Mouse (Mus musculus) gastrocnemius, adult 2 months (tissue): Measurements from ENCODE around the gene 2300009A05Rik. TPM values are rescaled to one million over a fixed set of nuclear protein-coding genes. Genes with fewer than 3 reads are reported as not detected.
A peak's percentile ranks its signal among the peaks of the same experiment; 100 is the strongest.

Experiments
- DNase-seq: peaks from one replicate; pipeline ENCODE4 v3.0.0; 2022
- H3K27ac ChIP-seq: fragments of 200-600 bp; 2 replicates; pipeline ENCODE4 v1.8.1; 2022; ENCODE audit warnings: mild to moderate bottlenecking
- H3K4me3 ChIP-seq: fragments of 200-600 bp; 2 replicates; pipeline ENCODE4 v1.8.1; 2022; ENCODE audit warnings: mild to moderate bottlenecking, moderate library complexity
- CTCF ChIP-seq: fragments of 200-600 bp; IDR thresholded peaks from 2 replicates; pipeline ENCODE4 v1.8.1; 2022; ENCODE audit warnings: antibody characterized with exemption, mild to moderate bottlenecking, moderate library complexity
- intact Hi-C: fragments of 180-260 bp; cut with DNase I; formaldehyde crosslinking; loops from one replicate; pipeline ENCODE4 v1.15.1; 2025
- long read RNA-seq, 2 experiments: library from polyadenylated mRNA; stranded (forward); transcript quantifications; one replicate each; pipeline ENCODE4 v2.0.0; 2021
- total RNA-seq, 2 experiments: library from RNA; stranded (reverse); gene quantifications; 2 replicates each; pipeline ENCODE4 v1.2.3; 2021

Gene 2300009A05Rik
- total RNA-seq: 10 to 100 TPM; 23.6 to 31.9 TPM
- long read RNA-seq, experiment 1, transcript 2300009A05Rik-201 (2 exons, 595 nt): major isoform, 26 of 29 reads
- long read RNA-seq, experiment 1, partial matches to known transcripts: 2 of 29 reads
- long read RNA-seq, experiment 1, other reads (novel, unspliced or antisense): 0 of 29 reads
- long read RNA-seq, experiment 2, transcript 2300009A05Rik-201 (2 exons, 595 nt): major isoform, 20 of 20 reads
- long read RNA-seq, experiment 2, partial matches to known transcripts: 0 of 20 reads
- long read RNA-seq, experiment 2, other reads (novel, unspliced or antisense): 0 of 20 reads

DNA sequence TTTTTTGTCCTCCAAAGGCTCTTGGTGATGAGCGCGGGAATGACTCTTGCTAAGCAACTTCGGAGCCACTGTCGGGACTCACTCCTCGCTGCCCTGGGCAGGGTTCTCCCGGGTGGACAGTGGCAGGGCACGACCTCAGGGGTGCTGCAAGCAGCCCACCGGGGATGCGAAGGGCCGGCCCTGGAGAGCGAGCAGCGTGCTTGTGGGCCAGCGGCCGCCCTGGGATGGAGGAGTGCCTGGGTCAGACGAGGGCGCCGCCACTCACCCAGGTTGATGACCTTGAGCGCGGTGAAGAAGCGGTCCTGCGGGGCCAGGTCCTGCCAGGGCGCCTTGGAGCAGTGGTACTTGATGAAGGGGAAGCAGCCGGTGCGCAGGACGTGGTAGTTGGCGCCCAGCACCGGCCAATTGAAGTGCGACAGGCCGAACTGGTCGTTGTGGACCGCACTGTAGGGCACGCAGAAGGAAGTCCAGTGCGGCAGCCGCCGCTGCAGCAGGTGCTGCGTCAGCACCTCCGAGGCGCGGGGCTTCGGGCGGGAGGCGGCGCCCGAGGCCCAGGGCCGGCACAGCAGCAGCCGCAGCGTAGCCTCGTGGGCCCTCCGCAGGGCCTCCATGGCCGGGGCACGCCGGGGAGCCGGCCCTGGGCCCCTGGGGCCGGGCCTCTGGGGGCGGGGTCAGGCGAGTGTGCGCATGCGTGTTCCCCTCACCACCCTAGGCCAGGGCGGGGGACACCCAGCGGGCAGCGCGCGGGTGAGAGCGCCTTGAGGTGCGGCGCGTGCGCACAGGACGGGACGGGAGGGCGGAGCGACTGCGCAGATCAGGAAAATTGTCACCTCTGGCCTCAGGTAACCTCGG is at the start of gene 2300009A05Rik:
TSS of gene 2300009A05Rik (minus strand) at position 636 of the 852 bp plus-strand sequence.
- peak; percentile 12; the same call in 1 of the 2 replicates for TF ChIP-seq CTCF
- intact Hi-C loops: loop anchor here (1.0 to 5.0 kb wide), 3 partner anchors 22 to 267 kb away; partner anchors contain the start of gene Map2k5
- DNase-seq: peak; percentile 99
- peak within 1 kb of the TSS; percentile 79 for H3K4me3 ChIP-seq
- H3K27ac ChIP-seq: peak within 1 kb of the TSS; percentile 98

DNA sequence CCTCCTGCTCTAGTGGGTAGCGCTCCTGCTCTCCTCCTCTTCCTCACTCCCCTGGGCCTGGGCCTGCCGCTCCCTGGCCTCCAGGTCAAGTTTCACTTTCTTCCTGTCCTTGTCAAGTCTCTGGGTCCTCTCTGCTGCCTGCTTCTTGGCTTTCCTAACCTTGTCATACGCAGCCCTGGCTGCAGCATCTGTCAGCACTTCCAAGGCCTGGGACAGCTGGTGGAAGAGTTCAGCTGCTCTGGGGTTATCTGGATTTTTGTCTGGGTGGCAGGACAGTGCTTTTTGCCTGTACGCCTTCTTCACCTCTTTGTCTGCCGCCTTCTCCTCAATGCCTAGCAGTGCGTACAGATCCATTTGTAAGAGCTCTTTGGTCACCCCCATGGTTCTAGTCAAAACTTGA is 44.6 kb upstream of the 2300009A05Rik start:
- TF ChIP-seq CTCF: no peak
- Histone ChIP-seq H3K27ac (peak overlapping the region; percentile 28; the same call in 1 of the 2 replicates), H3K4me3 (peak overlapping the region; percentile 59)
- intact Hi-C loops: no loop called here
- peak; percentile 37 for DNase-seq

DNA sequence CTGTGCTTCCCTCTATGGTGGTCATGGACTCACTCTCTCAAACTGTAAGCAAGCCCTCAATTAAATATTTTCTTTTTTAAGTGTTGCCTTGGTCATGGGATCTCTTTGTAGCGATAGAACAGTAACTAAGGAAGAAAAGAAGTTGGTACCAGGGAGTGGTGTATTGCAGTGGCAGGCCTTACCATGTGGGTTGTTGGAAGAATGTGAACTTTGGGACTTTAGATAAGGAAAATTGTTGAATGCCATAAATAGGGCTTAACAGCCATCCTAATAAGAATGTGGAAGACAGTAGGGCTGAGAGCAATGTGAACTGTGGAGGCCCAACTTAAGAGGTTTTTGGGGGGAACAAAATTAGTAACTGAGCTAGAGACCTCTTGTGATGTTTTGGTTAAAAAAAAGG is 31.6 kb upstream of the 2300009A05Rik start:
- TF ChIP-seq CTCF: no peak
- intact Hi-C loops: no loop called here
- Histone ChIP-seq H3K4me3 (no peak overlapping the region), H3K27ac (no peak overlapping the region)
- no peak for DNase-seq

DNA sequence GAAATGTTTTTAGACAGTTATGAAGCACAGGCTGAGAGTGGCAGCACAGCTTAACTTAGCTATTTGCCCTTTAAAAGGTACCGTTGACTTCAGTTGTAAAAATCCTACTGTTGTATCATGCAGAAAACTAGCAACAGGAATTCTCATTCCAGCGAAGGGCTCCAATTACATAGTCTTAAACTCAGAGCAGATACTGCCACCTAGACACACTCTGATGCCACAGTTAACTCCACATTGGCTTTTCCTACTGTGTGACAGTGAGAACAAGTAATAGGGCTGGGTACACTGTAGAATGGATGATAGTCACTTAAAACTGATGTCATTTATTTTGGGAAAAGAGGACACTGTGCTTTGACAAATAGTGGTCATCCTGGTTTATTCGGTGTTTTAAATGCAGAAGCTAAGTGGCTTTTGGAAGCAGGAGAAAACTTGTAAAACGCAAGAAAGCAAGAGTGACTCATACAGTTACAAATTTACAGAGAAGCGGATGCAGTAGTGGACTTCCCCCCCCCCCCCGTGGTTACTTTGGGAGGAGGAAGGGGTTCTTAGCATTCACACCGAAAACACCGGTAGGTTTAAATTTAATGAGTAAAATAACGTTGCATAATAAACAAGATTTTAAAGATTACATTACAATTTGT is 22.2 kb upstream of the 2300009A05Rik start:
- TF ChIP-seq CTCF: peak; percentile 44
- DNase-seq: no peak
- intact Hi-C loops: no loop called here
- Histone ChIP-seq H3K4me3 (no peak overlapping the region), H3K27ac (no peak overlapping the region)

DNA sequence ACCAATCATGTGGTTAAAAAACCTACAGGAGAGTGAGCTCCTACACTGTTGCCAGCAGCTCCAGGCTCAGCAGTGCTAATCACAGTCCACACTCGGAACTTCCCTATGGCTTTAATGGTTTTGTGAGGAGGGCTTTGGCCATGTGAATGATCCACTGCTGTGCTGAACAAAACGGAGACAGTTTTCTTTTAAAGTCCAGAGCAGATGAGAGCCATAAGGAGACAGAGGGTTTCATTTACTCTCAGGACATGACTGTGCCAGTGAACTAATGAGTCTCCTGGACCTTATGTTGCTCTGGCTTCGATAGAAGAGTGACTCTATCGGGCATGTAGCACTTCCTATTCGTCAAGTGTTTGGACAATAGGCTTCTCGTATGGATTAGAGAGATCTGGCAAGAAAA is 21.4 kb upstream of the 2300009A05Rik start:
- TF ChIP-seq CTCF: no peak
- intact Hi-C loops: no loop called here
- H3K4me3 ChIP-seq: no peak overlapping the region
- DNase-seq: no peak
- no peak overlapping the region for H3K27ac ChIP-seq

DNA sequence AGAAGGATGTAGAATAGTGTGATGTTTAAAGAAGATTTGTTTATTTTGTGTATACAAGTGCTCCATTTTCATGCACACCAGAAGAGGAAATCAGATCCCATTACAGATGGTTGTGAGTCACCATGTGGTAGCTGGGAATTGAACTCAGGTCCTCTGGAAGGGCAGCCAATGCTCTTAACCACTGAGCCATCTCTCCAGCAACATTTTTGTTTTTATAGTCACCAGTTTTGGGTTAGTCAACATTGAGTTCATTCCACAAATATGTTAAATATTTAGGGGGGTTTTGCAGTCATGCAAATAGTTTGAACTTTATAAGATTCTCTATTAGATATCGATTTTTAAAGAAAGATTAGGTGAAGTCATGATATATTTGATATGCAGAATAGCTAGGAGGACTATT is 1.1 kb upstream of the 2300009A05Rik start:
- H3K27ac ChIP-seq: peak overlapping the region; percentile 98; the same call in 1 of the 2 replicates
- TF ChIP-seq CTCF: no peak
- intact Hi-C loops: no loop called here
- H3K4me3 ChIP-seq: no peak overlapping the region
- DNase-seq: no peak

DNA sequence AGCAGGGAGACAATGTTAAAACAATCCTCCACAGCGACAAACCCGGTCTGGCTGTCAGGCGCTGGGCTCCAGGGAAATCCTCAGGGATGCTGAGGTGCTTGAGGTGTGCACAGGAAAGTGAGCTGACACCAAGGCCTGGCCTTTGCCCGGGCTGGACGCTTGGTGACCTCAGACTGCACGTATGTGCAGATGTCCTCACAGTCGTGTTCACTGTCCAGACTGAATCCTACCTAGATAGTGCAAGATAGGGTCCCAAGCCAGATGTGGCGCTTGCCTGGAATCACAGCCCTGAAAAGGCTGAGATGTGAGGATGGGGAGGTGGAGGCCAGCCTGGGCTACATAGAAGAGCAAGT is 393 bp upstream of the 2300009A05Rik start:
- intact Hi-C loops: loop anchor here (1.0 to 5.0 kb wide), 3 partner anchors 22 to 267 kb away; partner anchors contain the start of gene Map2k5
- peak overlapping the region; percentile 98 for H3K27ac ChIP-seq
- no peak for TF ChIP-seq CTCF
- DNase-seq: no peak
- peak overlapping the region; percentile 79 for H3K4me3 ChIP-seq

DNA sequence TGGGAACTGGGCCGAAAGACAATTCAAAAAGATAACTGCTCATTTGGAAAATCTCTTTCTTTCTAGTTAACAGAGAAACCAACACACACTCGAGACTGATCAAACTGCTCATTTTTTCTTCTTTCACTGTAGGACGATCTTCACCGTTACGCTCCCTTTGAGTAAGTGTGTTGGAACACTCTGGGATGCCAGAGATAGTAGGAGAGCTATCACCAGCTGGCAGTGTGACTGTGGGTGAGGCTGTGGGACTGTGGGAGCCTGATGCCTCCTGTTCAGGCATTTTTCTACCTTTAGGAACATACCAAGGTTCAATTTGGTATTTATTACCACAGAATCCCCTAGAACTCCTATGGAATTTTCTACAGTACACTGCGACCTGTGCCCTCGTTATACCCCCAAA is 3.4 kb downstream of the 2300009A05Rik start:
- intact Hi-C loops: loop anchor here (5.0 kb wide), 2 partner anchors 83 to 263 kb away; no protein-coding TSS in a partner anchor
- TF ChIP-seq CTCF: no peak
- Histone ChIP-seq H3K4me3 (no peak overlapping the region), H3K27ac (no peak overlapping the region)
- DNase-seq: no peak

DNA sequence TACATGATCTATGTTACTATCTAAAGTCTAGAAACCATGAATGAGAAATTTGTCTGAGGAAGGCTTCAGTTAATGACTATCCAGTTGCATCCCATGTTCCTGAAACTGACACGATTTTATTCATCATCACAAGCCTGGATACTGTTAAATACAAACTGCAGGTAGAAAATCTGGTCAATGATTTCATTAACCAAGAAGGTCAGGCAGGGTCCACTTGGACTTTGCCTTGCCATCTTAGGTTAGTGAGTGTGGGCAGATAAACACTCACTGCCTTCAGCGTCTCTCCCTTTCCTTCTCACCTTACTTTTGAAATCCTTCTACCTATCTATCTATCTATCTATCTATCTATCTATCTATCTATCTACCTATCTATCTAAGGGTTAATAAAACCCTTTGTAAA is 7.7 kb downstream of the 2300009A05Rik start:
- H3K4me3 ChIP-seq: no peak overlapping the region
- no peak for DNase-seq
- no peak overlapping the region for H3K27ac ChIP-seq
- intact Hi-C loops: no loop called here
- no peak for TF ChIP-seq CTCF

DNA sequence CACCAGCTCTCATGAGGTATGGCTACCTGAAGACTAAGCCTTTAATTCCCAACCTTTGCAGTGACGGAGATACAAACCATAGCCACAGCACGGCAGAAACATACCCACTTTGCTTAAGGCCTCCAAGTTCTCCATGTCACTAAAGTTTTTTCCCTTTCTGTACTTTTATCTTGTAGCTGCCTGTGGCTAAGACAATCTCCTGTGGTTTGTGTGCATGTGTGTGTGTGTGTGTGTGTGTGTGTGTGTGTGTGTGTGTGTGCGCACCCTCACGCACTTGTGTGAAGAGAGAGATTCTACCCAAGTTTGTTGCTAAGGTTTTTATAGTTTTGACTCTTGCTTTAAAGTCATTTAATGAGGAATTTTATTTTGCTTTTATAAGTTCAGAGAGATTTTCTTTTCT is 16.3 kb downstream of the 2300009A05Rik start:
- intact Hi-C loops: no loop called here
- Histone ChIP-seq H3K27ac (no peak overlapping the region), H3K4me3 (no peak overlapping the region)
- no peak for TF ChIP-seq CTCF
- no peak for DNase-seq

DNA sequence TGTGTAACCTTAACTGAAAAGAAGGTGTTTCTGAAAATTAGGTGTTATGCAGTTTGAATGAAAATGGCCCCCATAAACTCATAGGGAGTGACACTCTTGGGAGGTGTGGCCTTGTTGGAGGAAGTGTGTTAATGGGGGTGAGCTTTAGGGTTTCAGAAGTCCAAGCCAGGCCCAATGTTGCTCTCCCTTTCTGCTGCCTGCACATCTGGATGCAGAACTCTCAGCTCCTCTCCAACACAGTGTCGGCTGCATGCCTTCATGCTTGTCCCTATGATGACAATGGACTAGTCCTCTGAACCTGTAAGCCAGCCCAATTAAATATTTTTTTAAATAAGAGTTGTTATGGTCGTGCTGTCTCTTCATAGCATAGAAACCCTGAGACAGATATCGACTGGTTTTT is 18.7 kb downstream of the 2300009A05Rik start:
- Histone ChIP-seq H3K27ac (no peak overlapping the region), H3K4me3 (no peak overlapping the region)
- no peak for DNase-seq
- TF ChIP-seq CTCF: no peak
- intact Hi-C loops: no loop called here

DNA sequence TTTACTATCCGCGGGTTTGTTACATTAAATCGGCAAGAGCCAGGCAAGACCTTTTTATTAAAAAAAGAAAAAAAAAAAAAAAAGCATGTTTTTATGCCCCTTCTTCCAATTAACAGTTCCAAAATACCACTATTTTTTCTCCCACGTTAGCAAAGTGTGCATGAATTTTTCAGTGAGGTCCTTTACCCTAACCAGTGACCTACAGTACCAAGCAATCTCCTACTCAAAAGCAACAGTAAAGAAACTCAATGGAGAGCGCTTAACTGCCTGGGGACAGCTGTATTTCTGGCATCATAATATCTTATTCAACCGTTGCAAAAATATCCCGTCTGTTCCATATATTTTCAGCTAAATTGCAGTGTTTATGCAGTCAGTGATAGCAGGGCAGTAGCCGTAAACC is 20.9 kb downstream of the 2300009A05Rik start:
- DNase-seq: no peak
- intact Hi-C loops: no loop called here
- H3K4me3 ChIP-seq: peak overlapping the region; percentile 96

More for the DNA sequence above, 20.9 kb downstream of the 2300009A05Rik start:
- TF ChIP-seq CTCF: no peak
- H3K27ac ChIP-seq: peak overlapping the region; percentile 97
